Mouse (Mus musculus) intestine, embryonic 16.5 days (tissue): ENCODE results near the gene Bcar3. TPM values are rescaled to one million over a fixed set of nuclear protein-coding genes. Genes with fewer than 3 reads are reported as not detected.

Experiments used
- ATAC-seq: fragments of 200-750 bp; cut with Nextera tagmentation; 2 replicates; pipeline ENCODE4 v1.8.0; 2017; ENCODE audit warnings: moderate TSS enrichment, moderate library complexity
- H3K27ac ChIP-seq: fragments of 300-500 bp; sonication (generic); 2 replicates; pipeline ENCODE4 v1.5.1; 2014; ENCODE audit warnings: mild to moderate bottlenecking, low read length
- H3K27me3 ChIP-seq: fragments of 300-500 bp; sonication (generic); replicated peaks from 2 replicates; pipeline ENCODE4 v1.6.1; 2014; ENCODE audit warnings: low read length, control low read depth, mixed read lengths; ENCODE audit not compliant: control insufficient read depth, insufficient read depth
- H3K36me3 ChIP-seq: fragments of 300-500 bp; sonication (generic); 2 replicates; pipeline ENCODE4 v1.6.1; 2014; ENCODE audit warnings: low read length, control low read depth; ENCODE audit not compliant: control insufficient read depth, insufficient read depth
- H3K4me1 ChIP-seq: fragments of 300-500 bp; sonication (generic); 2 replicates; pipeline ENCODE4 v1.6.1; 2014; ENCODE audit warnings: low read length, control low read depth, mixed read lengths; ENCODE audit not compliant: control insufficient read depth, insufficient read depth
- H3K4me2 ChIP-seq: fragments of 300-500 bp; sonication (generic); 2 replicates; pipeline ENCODE4 v1.6.1; 2014; ENCODE audit warnings: low read depth, low read length, control low read depth
- H3K4me3 ChIP-seq: fragments of 300-500 bp; sonication (generic); 2 replicates; pipeline ENCODE4 v1.5.1; 2014; ENCODE audit warnings: mild to moderate bottlenecking, low read length
- H3K9ac ChIP-seq: fragments of 300-500 bp; sonication (generic); 2 replicates; pipeline ENCODE4 v1.6.1; 2014; ENCODE audit warnings: low read depth, low read length
- H3K9me3 ChIP-seq: fragments of 300-500 bp; sonication (generic); 2 replicates; pipeline ENCODE4 v1.6.1; 2016; ENCODE audit warnings: low read length, control low read depth; ENCODE audit not compliant: control insufficient read depth
- WGBS: fragments of 180-500 bp; shearing (Covaris S2); extraction: QIAGEN DNeasy Blood & Tissue Kit; methylation state at CpG from one replicate; pipeline ENCODE4 v1.1.7; 2014; 5-methylcytosine and 5-hydroxymethylcytosine counted together
- polyA plus RNA-seq: library from polyadenylated mRNA; unstranded; fragments of >200 nt; fragmentation: Nextera tagmentation; extraction: Ambion mirVana; gene quantifications from 2 replicates; pipeline ENCODE4 v1.2.1, GENCODE M21; 2015

The Bcar3 gene
- polyA plus RNA-seq, 1 experiment from 2014 or later = 23.7 TPM

GRCm38 (mm10) chr3:122461512-122461881 is 167.6 kb downstream of the Bcar3 start:
- WGBS = 75% methylated on average over 11 of the region's 11 CpGs
- H3K36me3 ChIP-seq = no peaks in the 10 kb centered on the region

GRCm38 (mm10) chr3:122461932-122462871 is 168.3 kb downstream of the Bcar3 start:
- Histone ChIP-seq H3K9me3 (no peaks in the 10 kb centered on the region), H3K4me2 (no peak overlapping the region), H3K36me3 (no peaks in the 10 kb centered on the region), H3K9ac (no peak overlapping the region), H3K27me3 (no peaks in the 10 kb centered on the region), H3K4me1 (peaks cover 10% of the 10 kb centered on the region; the same call in 1 of the 2 replicates), H3K4me3 (no peak overlapping the region), H3K27ac (no peak overlapping the region; the same call in 1 of the 2 replicates)
- WGBS = 51% methylated on average over 18 of the region's 18 CpGs
- no peak for ATAC-seq

More at GRCm38 (mm10) chr3:122461512-122461881, 167.6 kb downstream of the Bcar3 start:
- H3K4me2 ChIP-seq = no peak overlapping the region
- peaks cover 10% of the 10 kb centered on the region; the same call in 1 of the 2 replicates for H3K4me1 ChIP-seq
- ATAC-seq = no peak
- no peaks in the 10 kb centered on the region for H3K9me3 ChIP-seq
- no peaks in the 10 kb centered on the region for H3K27me3 ChIP-seq
- H3K4me3 ChIP-seq = no peak overlapping the region
- H3K9ac ChIP-seq = no peak overlapping the region
- H3K27ac ChIP-seq = peak overlapping the region; percentile 4; the same call in 1 of the 2 replicates

GRCm38 (mm10) chr3:122463166-122463565 is 169.2 kb downstream of the Bcar3 start:
- Histone ChIP-seq H3K27ac (no peak overlapping the region), H3K4me2 (no peak overlapping the region), H3K27me3 (no peaks in the 10 kb centered on the region), H3K36me3 (no peaks in the 10 kb centered on the region), H3K4me1 (peaks cover 13% of the 10 kb centered on the region; the same call in 1 of the 2 replicates), H3K9ac (no peak overlapping the region), H3K4me3 (no peak overlapping the region), H3K9me3 (no peaks in the 10 kb centered on the region)
- no peak for ATAC-seq
- 80% methylated on average over 9 of the region's 9 CpGs for WGBS

GRCm38 (mm10) chr3:122466100-122466730 is 172.3 kb downstream of the Bcar3 start:
- Histone ChIP-seq H3K36me3 (no peaks in the 10 kb centered on the region), H3K4me2 (no peak overlapping the region), H3K27me3 (no peaks in the 10 kb centered on the region), H3K9ac (0 out of 2 replicates have a peak overlapping the region, but pooled peaks have one; percentile 3), H3K4me1 (peaks cover 29% of the 10 kb centered on the region), H3K9me3 (no peaks in the 10 kb centered on the region), H3K27ac (no peak overlapping the region), H3K4me3 (no peak overlapping the region)
- 39% methylated on average over 9 of the region's 9 CpGs for WGBS
- peak; percentile 9; the same call in 1 of the 2 replicates for ATAC-seq

GRCm38 (mm10) chr3:122467977-122468376 is 174.0 kb downstream of the Bcar3 start:
- H3K4me2 ChIP-seq = no peak overlapping the region
- no peak overlapping the region for H3K27ac ChIP-seq
- H3K9ac ChIP-seq = no peak overlapping the region
- no peaks in the 10 kb centered on the region for H3K36me3 ChIP-seq
- no peak overlapping the region for H3K4me3 ChIP-seq
- no peak for ATAC-seq
- H3K9me3 ChIP-seq = no peaks in the 10 kb centered on the region
- peaks cover 30% of the 10 kb centered on the region for H3K4me1 ChIP-seq
- H3K27me3 ChIP-seq = no peaks in the 10 kb centered on the region
- WGBS = 75% methylated on average over 2 of the region's 2 CpGs

GRCm38 (mm10) chr3:122470326-122471016 is 176.5 kb downstream of the Bcar3 start:
- Histone ChIP-seq H3K4me2 (peak overlapping the region; percentile 30), H3K4me1 (peaks cover 51% of the 10 kb centered on the region), H3K27me3 (no peaks in the 10 kb centered on the region), H3K4me3 (no peak overlapping the region), H3K27ac (peak overlapping the region; percentile 93), H3K36me3 (no peaks in the 10 kb centered on the region), H3K9me3 (no peaks in the 10 kb centered on the region), H3K9ac (no peak overlapping the region)
- peak; percentile 76 for ATAC-seq
- WGBS = 58% methylated on average over 14 of the region's 14 CpGs

GRCm38 (mm10) chr3:122471017-122471721 is 177.2 kb downstream of the Bcar3 start:
- Histone ChIP-seq H3K4me3 (no peak overlapping the region), H3K9me3 (no peaks in the 10 kb centered on the region), H3K4me1 (peaks cover 58% of the 10 kb centered on the region), H3K27me3 (no peaks in the 10 kb centered on the region), H3K4me2 (no peak overlapping the region), H3K36me3 (no peaks in the 10 kb centered on the region), H3K27ac (peak overlapping the region; percentile 83), H3K9ac (0 out of 2 replicates have a peak overlapping the region, but pooled peaks have one; percentile 13)
- ATAC-seq = peak; percentile 24
- 49% methylated on average over 12 of the region's 12 CpGs for WGBS

- WGBS = 80% methylated on average over 11 of the region's 11 CpGs
- no peak overlapping the region for H3K4me3 ChIP-seq
- H3K9me3 ChIP-seq = no peaks in the 10 kb centered on the region
- no peak overlapping the region for H3K9ac ChIP-seq
- H3K4me1 ChIP-seq = peaks cover 53% of the 10 kb centered on the region
- H3K4me2 ChIP-seq = no peak overlapping the region
- no peaks in the 10 kb centered on the region for H3K36me3 ChIP-seq
- no peak for ATAC-seq
- 0 out of 2 replicates have a peak overlapping the region, but pooled peaks have one; percentile 1 for H3K27ac ChIP-seq
- H3K27me3 ChIP-seq = no peaks in the 10 kb centered on the region
Observed at GRCm38 (mm10) chr3:122472412-122472811, 178.5 kb downstream of the Bcar3 start.
